Mouse (Mus musculus) E14TG2a.4 (cell line): Measurements from ENCODE around the gene Stradb.
"Not testable (repeated sequence)": the region's sequence is repeated elsewhere in the genome, so short reads cannot be mapped to it uniquely, and the experiment has no call there.

Source experiments
- CTCF ChIP-seq: conservative IDR thresholded peaks from 2 replicates; pipeline ENCODE4 v1.5.1; 2014; ENCODE audit warnings: low read length
- POU5F1 ChIP-seq: IDR thresholded peaks from 2 replicates; pipeline ENCODE4 v1.6.1; 2014; ENCODE audit warnings: low read length, borderline replicate concordance

DNA sequence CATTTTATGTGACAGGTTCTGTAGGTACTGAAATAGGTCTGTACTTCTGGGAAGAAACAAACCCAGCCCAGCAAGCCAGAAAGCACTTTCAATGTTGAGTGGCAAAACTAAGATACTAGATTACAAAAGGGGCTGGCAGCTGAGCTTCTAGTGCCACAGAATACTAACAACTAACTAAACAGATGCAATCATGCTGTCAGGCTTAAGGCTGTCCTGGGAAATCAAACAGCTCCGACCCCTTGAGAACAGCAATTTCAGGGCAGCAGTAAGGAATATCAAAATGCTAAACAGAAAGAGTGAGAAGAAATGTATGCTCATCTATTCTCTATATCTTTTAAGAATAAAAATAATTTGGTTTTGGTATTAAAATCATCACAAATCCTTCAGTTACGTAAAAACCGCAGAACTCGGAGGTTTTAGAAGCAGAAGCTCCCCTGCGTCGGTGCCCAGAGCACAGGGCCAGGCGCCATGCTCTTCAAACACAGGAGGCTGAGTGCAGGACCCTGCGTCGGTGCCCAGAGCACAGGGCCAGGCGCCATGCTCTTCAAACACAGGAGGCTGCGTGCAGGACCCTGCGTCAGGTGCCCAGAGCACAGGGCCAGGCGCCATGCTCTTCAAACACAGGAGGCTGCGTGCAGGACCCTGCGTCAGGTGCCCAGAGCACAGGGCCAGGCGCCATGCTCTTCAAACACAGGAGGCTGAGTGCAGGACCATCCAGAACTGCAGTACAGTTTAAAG, 14.4 kb upstream of the Stradb start:
- not testable (repeated sequence) for TF ChIP-seq CTCF, POU5F1
